Mouse (Mus musculus) CH12.LX (cell line): ENCODE data around the gene Afm. TPM values are rescaled to one million over a fixed set of nuclear protein-coding genes. Genes with fewer than 3 reads are reported as not detected.
A peak's percentile ranks its signal among the peaks of the same experiment; 100 is the strongest.

Source experiments
- DNase-seq: peaks from one replicate; pipeline ENCODE4 v3.0.0-alpha.2; 2013; ENCODE audit errors: extremely low read depth
- H3K27ac ChIP-seq: 2 replicates; pipeline ENCODE4 v1.5.1; 2012; ENCODE audit warnings: low read depth, mild to moderate bottlenecking, control low read depth, moderate library complexity; ENCODE audit not compliant: insufficient read depth
- H3K27me3 ChIP-seq: replicated peaks from 2 replicates; pipeline ENCODE3; 2012; ENCODE audit warnings: inconsistent platforms
- H3K36me3 ChIP-seq, 2 experiments: replicated peaks in 1 of 2; 2 replicates each; pipeline versions ENCODE3 to v1.6.1; 2012; ENCODE audit warnings: inconsistent platforms in 1 of 2, low read length in 1 of 2, mild to moderate bottlenecking in 1 of 2, mixed read lengths in 1 of 2, moderate library complexity in 1 of 2; ENCODE audit not compliant: control insufficient read depth in 1 of 2, insufficient read depth in 1 of 2
- H3K4me1 ChIP-seq, 2 experiments: 2 replicates each; pipeline ENCODE4 v1.6.1; 2012; ENCODE audit warnings: inconsistent platforms in 1 of 2, moderate library complexity in 1 of 2; ENCODE audit not compliant: insufficient read depth in 2 of 2, control insufficient read depth in 1 of 2
- H3K4me2 ChIP-seq: 2 replicates; pipeline ENCODE4 v1.6.1; 2012; ENCODE audit warnings: low read depth, mild to moderate bottlenecking, control low read depth; ENCODE audit not compliant: poor library complexity, insufficient read depth, severe bottlenecking
- H3K4me3 ChIP-seq, 3 experiments: fragments of 150-350 bp in 1 of 3; sonication (generic) in 1 of 3; replicated peaks in 1 of 3; 2 replicates each; pipeline versions ENCODE3 to v1.5.1; 2011 to 2012; ENCODE audit warnings: low read depth in 2 of 3, low read length in 2 of 3, mild to moderate bottlenecking in 2 of 3, moderate library complexity in 2 of 3, control low read depth in 1 of 3, improper control_type of control experiment in 1 of 3, inconsistent platforms in 1 of 3, mixed read lengths in 1 of 3; ENCODE audit not compliant: poor library complexity in 1 of 3
- H3K79me2 ChIP-seq: replicated peaks from 2 replicates; pipeline ENCODE4 v1.6.1; 2012; ENCODE audit warnings: mild to moderate bottlenecking, moderate library complexity; ENCODE audit not compliant: control insufficient read depth, poor library complexity, insufficient read depth, severe bottlenecking; ENCODE audit errors: extremely low read depth
- H3K9ac ChIP-seq: 2 replicates; pipeline ENCODE4 v1.6.1; 2012; ENCODE audit warnings: low read depth, mild to moderate bottlenecking, control low read depth, moderate library complexity; ENCODE audit not compliant: insufficient read depth
- H3K9me3 ChIP-seq: replicated peaks from 2 replicates; pipeline ENCODE3; 2012; ENCODE audit warnings: low read length, inconsistent platforms, mixed read lengths
- BHLHE40 ChIP-seq: IDR thresholded peaks from 2 replicates; pipeline ENCODE4 v1.6.1; 2011; ENCODE audit warnings: mild to moderate bottlenecking, low read depth, low read length, improper control_type of control experiment
- KAT2A ChIP-seq: IDR thresholded peaks from 2 replicates; pipeline ENCODE4 v1.6.1; 2012; ENCODE audit warnings: low read length, improper control_type of control experiment, inconsistent platforms; ENCODE audit not compliant: insufficient replicate concordance
- MAFK ChIP-seq: IDR thresholded peaks from 2 replicates; pipeline ENCODE4 v1.6.1; 2011; ENCODE audit warnings: low read length, improper control_type of control experiment; ENCODE audit not compliant: insufficient replicate concordance
- MAX ChIP-seq: IDR thresholded peaks from 2 replicates; pipeline ENCODE4 v1.6.1; 2011; ENCODE audit warnings: low read length, improper control_type of control experiment
- NELFE ChIP-seq: IDR thresholded peaks from 2 replicates; pipeline ENCODE4 v1.6.1; 2011; ENCODE audit warnings: low read depth, low read length, improper control_type of control experiment
- TBP ChIP-seq: conservative IDR thresholded peaks from 2 replicates; pipeline ENCODE4 v1.6.1; 2011; ENCODE audit warnings: low read depth, low read length, improper control_type of control experiment
- UBTF ChIP-seq: IDR thresholded peaks from 2 replicates; pipeline ENCODE4 v1.6.1; 2012; ENCODE audit warnings: low read depth, mild to moderate bottlenecking, inconsistent platforms, low read length, improper control_type of control experiment, moderate library complexity
- dilution Hi-C: fragments of 300-500 bp; cut with MboI; formaldehyde crosslinking; loops from 2 replicates; pipeline ENCODE4 v1.14.3; 2020; ENCODE audit warnings: low sequenced_read_pairs; ENCODE audit not compliant: extremely low pct_unique_long_range_greater_than_20kb, extremely low pct_ligation_motif_present
- in situ Hi-C: fragments of 300-500 bp; cut with MboI; formaldehyde crosslinking; loops from 3 replicates; pipeline ENCODE4 v1.14.3; 2019; ENCODE audit warnings: low sequenced_read_pairs, low pct_ligation_motif_present, low pct_unique_long_range_greater_than_20kb, mixed read lengths
- polyA plus RNA-seq: library from polyadenylated mRNA; unstranded; fragments of >175 nt; gene quantifications from 2 replicates; pipeline ENCODE4 v1.2.1, GENCODE M21; 2012; ENCODE audit warnings: low read depth; ENCODE audit not compliant: insufficient read length
- total RNA-seq, 2 experiments: library from RNA; depleted of rRNA; stranded (reverse); fragments of 300-350 nt in 1 of 2; fragments of >200 nt in 1 of 2; gene quantifications; 2 replicates each; pipeline ENCODE4 v1.2.3; 2012 to 2014

The Afm gene
- total and polyA plus RNA-seq, 3 experiments = not detected

- no peak for DNase-seq
- Histone ChIP-seq H3K27ac (no peak overlapping the region), H3K9ac (no peak overlapping the region), H3K36me3 (no peaks in the 10 kb centered on the region), H3K27me3 (no peaks in the 10 kb centered on the region), H3K4me2 (no peak overlapping the region), H3K79me2 (no peaks in the 10 kb centered on the region), H3K4me1 (peaks cover 5 to 13% of the 10 kb centered on the region in 2 experiments), H3K4me3 (no peak overlapping the region), H3K9me3 (no peaks in the 10 kb centered on the region)
- dilution Hi-C loops (no loop called here), in situ Hi-C loops (no loop called here)
- TF ChIP-seq TBP = no peak
Measured at GRCm38 (mm10) chr5:90473902-90474301, 44.8 kb upstream of the Afm start.

- Histone ChIP-seq H3K27me3 (no peaks in the 10 kb centered on the region), H3K27ac (no peak overlapping the region), H3K4me2 (peak overlapping the region; percentile 2; the same call in 1 of the 2 replicates), H3K79me2 (no peaks in the 10 kb centered on the region), H3K4me1 (peaks cover 5 to 13% of the 10 kb centered on the region in 2 experiments), H3K36me3 (no peaks in the 10 kb centered on the region), H3K9me3 (no peaks in the 10 kb centered on the region), H3K4me3 (no peak overlapping the region), H3K9ac (no peak overlapping the region)
- in situ Hi-C loops = no loop called here
- DNase-seq = peak; percentile 44
- dilution Hi-C loops = no loop called here
- TF ChIP-seq BHLHE40 = peak; percentile 76
- no peak for TF ChIP-seq UBTF
- peak; percentile 18; the same call in 1 of the 2 replicates for TF ChIP-seq MAX
Measured at GRCm38 (mm10) chr5:90474369-90474768, 44.4 kb upstream of the Afm start.

- H3K9me3 ChIP-seq = no peaks in the 10 kb centered on the region
- no peak overlapping the region for H3K4me2 ChIP-seq
- no peaks in the 10 kb centered on the region for H3K79me2 ChIP-seq
- peaks cover 5 to 18% of the 10 kb centered on the region in 2 experiments for H3K4me1 ChIP-seq
- in situ Hi-C loops = loop anchor here (25.0 kb wide), 1 partner anchor 264 kb away; the partner anchor contains the start of gene Cox18
- H3K9ac ChIP-seq = no peak overlapping the region
- TF ChIP-seq TBP = no peak
- no peak for TF ChIP-seq MAFK
- TF ChIP-seq KAT2A = no peak
- TF ChIP-seq NELFE = no peak
- TF ChIP-seq, all 38 proteins: peak for 0
- no peak for DNase-seq
- H3K36me3 ChIP-seq = no peaks in the 10 kb centered on the region
- H3K4me3 ChIP-seq = no peak overlapping the region
- no peaks in the 10 kb centered on the region for H3K27me3 ChIP-seq
- dilution Hi-C loops = no loop called here
- no peak overlapping the region for H3K27ac ChIP-seq
Measured at GRCm38 (mm10) chr5:90476741-90477140, 42.0 kb upstream of the Afm start.
